In the genomic region with DNA sequence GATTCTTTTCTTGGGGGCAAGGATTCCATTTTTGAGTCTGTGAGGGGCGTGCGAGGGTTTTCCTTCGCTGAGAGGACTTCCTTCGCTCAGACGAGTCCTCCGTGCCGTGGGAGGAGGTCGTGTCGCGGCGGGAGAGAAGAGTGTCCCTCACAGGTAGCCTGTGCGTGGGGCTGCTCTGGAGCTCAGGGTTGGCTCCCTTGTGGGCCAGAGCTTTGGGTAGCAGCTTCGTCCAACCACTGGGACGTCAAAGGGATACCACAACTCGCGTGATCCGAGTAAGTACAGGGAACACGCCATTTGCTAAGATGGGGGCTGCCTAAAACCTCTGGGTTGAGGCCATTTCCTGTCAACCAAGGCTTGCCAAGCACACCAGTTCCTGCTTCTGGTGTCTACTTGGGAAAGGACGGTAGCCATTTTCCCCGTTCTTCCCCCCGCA, we compare ENCODE assay signal across 8 mouse cellular contexts. TPM values are rescaled to one million over a fixed set of nuclear protein-coding genes. Genes with fewer than 3 reads are reported as not detected.
DNase-seq lines count a peak whose midpoint lies in the region; ATAC-seq lines count a peak whose summit lies in the region.

No protein-coding gene starts in this region.

- peaks cover 3% of the 10 kb centered on the region; the same call in 1 of the 2 replicates for H3K4me1 ChIP-seq in heart, embryonic 16.5 days (ENCODE audit: control insufficient read depth, insufficient read depth, low read length)
- H3K4me1 ChIP-seq in hindbrain, embryonic 12.5 days: 0 out of 2 replicates have a peak, but pooled peaks cover 2% of the 10 kb centered on the region
- peaks cover 12% of the 10 kb centered on the region for H3K4me1 ChIP-seq in midbrain, embryonic 13.5 days (replicated peaks)

- intact Hi-C loops in heart, postnatal 36 days (cut with DNase I): loop anchor here (1.0 to 2.0 kb wide), 2 partner anchors 21 to 63 kb away; a partner anchor contains a TSS
- intact Hi-C loops in left cerebral cortex, postnatal 36 days (cut with DNase I): loop anchor here (1.0 to 10.0 kb wide), 3 partner anchors 21 to 121 kb away; a partner anchor contains a TSS

- H3K9ac ChIP-seq in heart, embryonic 16.5 days (ENCODE audit: low read length): peak overlapping the region; percentile 85
- H3K9ac ChIP-seq in hindbrain, embryonic 12.5 days: peak overlapping the region; percentile 63; the same call in 1 of the 2 replicates
- peak overlapping the region; percentile 77 for H3K9ac ChIP-seq in midbrain, embryonic 13.5 days (replicated peaks)

- ATAC-seq in heart, embryonic 16.5 days (replicated peaks; ENCODE audit: extremely low read depth, insufficient read depth, low FRiP score): 0 out of 2 replicates have a peak, but pooled peaks have one; percentile 43
- ATAC-seq in hindbrain, embryonic 12.5 days (ENCODE audit: low FRiP score): no peak; the same call in 1 of the 2 replicates
- no peak; the same call in 1 of the 2 replicates for ATAC-seq in midbrain, embryonic 13.5 days

- 45% methylated on average over 21 of the region's 21 CpGs for WGBS in heart, embryonic 16.5 days
- WGBS in hindbrain, embryonic 12.5 days: 51% methylated on average over 21 of the region's 21 CpGs
- WGBS in midbrain, embryonic 13.5 days: 50% methylated on average over 21 of the region's 21 CpGs

- H3K4me2 ChIP-seq in heart, embryonic 16.5 days (ENCODE audit: low read depth, low read length): peak overlapping the region; percentile 84
- H3K4me2 ChIP-seq in hindbrain, embryonic 12.5 days (replicated peaks): peak overlapping the region; percentile 64
- H3K4me2 ChIP-seq in midbrain, embryonic 13.5 days (replicated peaks): peak overlapping the region; percentile 58

- DNase-seq in heart, postnatal 36 days: no peak
- DNase-seq in WW6 (ENCODE audit: low read depth, low spot score): peak; percentile 58
- no peak for DNase-seq in left cerebral cortex, postnatal 36 days (ENCODE audit: low spot score in 2 of 2)
- DNase-seq in Muller cell, postnatal 12 days (ENCODE audit: inconsistent ontology term): no peak
- DNase-seq in layer of hippocampus, postnatal 36 days: no peak

- peaks cover 28% of the 10 kb centered on the region for H3K27me3 ChIP-seq in heart, embryonic 16.5 days (ENCODE audit: control insufficient read depth, insufficient read depth, low read length)
- peaks cover 30% of the 10 kb centered on the region for H3K27me3 ChIP-seq in hindbrain, embryonic 12.5 days
- H3K27me3 ChIP-seq in midbrain, embryonic 13.5 days: peaks cover 38% of the 10 kb centered on the region

- peak overlapping the region; percentile 91 for H3K27ac ChIP-seq in heart, embryonic 16.5 days (ENCODE audit: low read length)
- H3K27ac ChIP-seq in hindbrain, embryonic 12.5 days: peak overlapping the region; percentile 88
- peak overlapping the region; percentile 85 for H3K27ac ChIP-seq in midbrain, embryonic 13.5 days

- no peaks in the 10 kb centered on the region for H3K36me3 ChIP-seq in heart, embryonic 16.5 days (ENCODE audit: control insufficient read depth, insufficient read depth)
- no peaks in the 10 kb centered on the region for H3K36me3 ChIP-seq in hindbrain, embryonic 12.5 days
- no peaks in the 10 kb centered on the region for H3K36me3 ChIP-seq in midbrain, embryonic 13.5 days

- peaks cover 8% of the 10 kb centered on the region for H3K9me3 ChIP-seq in heart, embryonic 16.5 days (replicated peaks; ENCODE audit: control insufficient read depth, low read length)
- 0 out of 2 replicates have a peak, but pooled peaks cover 4% of the 10 kb centered on the region for H3K9me3 ChIP-seq in hindbrain, embryonic 12.5 days (replicated peaks)
- H3K9me3 ChIP-seq in midbrain, embryonic 13.5 days: no peaks in the 10 kb centered on the region

- H3K4me3 ChIP-seq in heart, embryonic 16.5 days (ENCODE audit: low read length): peak overlapping the region; percentile 93
- H3K4me3 ChIP-seq in hindbrain, embryonic 12.5 days: peak overlapping the region; percentile 72
- H3K4me3 ChIP-seq in midbrain, embryonic 13.5 days (replicated peaks): peak overlapping the region; percentile 67

RNA-seq across cellular contexts. Expression of a gene that starts 0.4 kb away (rescaled TPM):
- polyA plus RNA-seq in heart, embryonic 16.5 days (2015; fragmentation: Nextera tagmentation; extraction: Ambion mirVana): 6.3 and 6.9 TPM in 2 replicates
- total RNA-seq in heart, postnatal 36 days (2021): 1 to 10 TPM; 6.7 to 7.9 TPM
- 12.2 and 13.2 TPM in 2 replicates for polyA plus RNA-seq in hindbrain, embryonic 12.5 days (2016; fragmentation: Nextera tagmentation; extraction: Ambion mirVana)
- polyA plus RNA-seq in midbrain, embryonic 13.5 days (2015; fragmentation: Nextera tagmentation; extraction: Ambion mirVana): 7.9 and 8.1 TPM in 2 replicates
- total RNA-seq in left cerebral cortex, postnatal 36 days (2021): 1 to 10 TPM; 7.9 to 8.0 TPM
- total RNA-seq in layer of hippocampus, postnatal 36 days (2021): 1 to 10 TPM; 8.1 to 8.2 TPM
